Mouse (Mus musculus) mature B cell (primary cell): Measurements from ENCODE around the gene Cops2.

Source experiments
- in situ Hi-C: fragments of 300-500 bp; cut with MboI; formaldehyde crosslinking; loops from 2 replicates; pipeline ENCODE4 v1.14.3; 2019

Gene Cops2

DNA sequence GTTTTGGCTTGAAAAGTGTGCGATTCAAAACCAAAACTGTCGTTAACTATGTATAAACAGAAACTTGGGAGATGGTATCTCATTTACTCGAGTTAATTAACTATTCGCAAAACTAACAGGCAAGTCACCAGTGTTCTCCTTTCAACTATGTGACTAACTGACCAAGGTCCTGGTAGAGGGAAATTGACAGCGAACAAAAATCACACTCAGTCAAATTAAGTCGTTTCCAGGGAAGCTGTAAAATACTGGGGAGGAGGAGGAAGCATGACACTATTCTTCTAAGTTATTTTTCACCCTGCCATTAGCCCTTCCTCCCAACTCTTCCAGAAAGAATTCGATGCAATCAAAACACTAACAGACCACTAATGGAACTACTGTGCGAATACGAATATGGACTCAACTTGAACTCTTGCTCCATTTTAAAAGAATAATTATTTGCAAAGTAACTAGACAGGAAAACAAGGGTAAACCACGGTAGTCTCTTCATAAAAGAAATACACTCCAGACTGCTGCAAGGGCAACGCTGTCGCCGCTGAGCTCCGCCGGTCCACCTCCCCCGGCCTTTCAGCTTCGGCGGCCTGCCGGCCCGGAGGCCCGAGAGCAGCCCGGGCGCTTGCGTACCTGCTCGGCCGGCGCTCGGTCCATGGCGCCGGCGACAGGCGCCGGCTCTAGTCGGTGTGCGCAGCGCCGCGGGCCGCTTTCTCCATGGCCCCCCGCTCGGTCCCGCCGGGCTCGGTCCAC, 76.8 kb downstream of the Cops2 start:
- in situ Hi-C loops, result no loop called here

DNA sequence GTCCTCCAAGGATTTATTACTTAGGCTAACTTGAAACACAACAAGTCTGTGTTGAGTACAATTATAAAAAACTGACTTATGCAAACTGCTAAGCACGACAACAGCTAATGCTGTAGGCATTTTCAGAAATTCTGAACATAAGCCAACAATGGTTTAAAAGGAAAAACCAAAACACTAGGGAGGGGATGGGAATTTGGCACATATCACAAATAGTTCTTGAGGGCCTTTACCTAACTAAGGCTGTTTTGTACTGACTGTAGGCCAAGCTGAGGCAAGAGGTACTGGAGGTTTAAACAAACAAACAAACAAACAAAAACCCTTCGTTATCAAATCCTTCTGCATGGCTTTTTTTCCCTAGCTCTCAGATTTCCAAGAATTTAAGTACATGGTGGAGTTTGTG, 77.9 kb downstream of the Cops2 start:
- in situ Hi-C loops, result no loop called here
